Mouse (Mus musculus) lung, postnatal 0 days (tissue): ENCODE data around the gene Eri3. TPM values are rescaled to one million over a fixed set of nuclear protein-coding genes. Genes with fewer than 3 reads are reported as not detected.

ENCODE experiments used
- ATAC-seq: fragments of 200-750 bp; cut with Nextera tagmentation; 2 replicates; pipeline ENCODE4 v1.8.0; 2017; ENCODE audit warnings: moderate library complexity
- DNase-seq: peaks from one replicate; pipeline ENCODE4 v3.0.0-alpha.2; 2016; ENCODE audit warnings: low spot score
- H3K27ac ChIP-seq: fragments of 300-500 bp; sonication (generic); 2 replicates; pipeline ENCODE4 v1.5.1; 2014; ENCODE audit warnings: antibody characterized with exemption, mild to moderate bottlenecking, low read length, mixed read lengths
- H3K27me3 ChIP-seq: fragments of 300-500 bp; sonication (generic); replicated peaks from 2 replicates; pipeline ENCODE4 v1.6.1; 2014; ENCODE audit warnings: low read length, mixed read lengths; ENCODE audit not compliant: insufficient read depth
- H3K36me3 ChIP-seq: fragments of 300-500 bp; sonication (generic); 2 replicates; pipeline ENCODE4 v1.6.1; 2014; ENCODE audit warnings: low read length, mixed read lengths; ENCODE audit not compliant: insufficient read depth
- H3K4me1 ChIP-seq: fragments of 300-500 bp; sonication (generic); 2 replicates; pipeline ENCODE4 v1.6.1; 2014; ENCODE audit warnings: antibody characterized with exemption, low read depth, low read length, mixed read lengths; ENCODE audit not compliant: insufficient read depth
- H3K4me2 ChIP-seq: fragments of 300-500 bp; sonication (generic); replicated peaks from 2 replicates; pipeline ENCODE4 v1.6.1; 2014; ENCODE audit warnings: low read depth, mild to moderate bottlenecking, low read length, moderate library complexity, mixed read lengths
- H3K4me3 ChIP-seq: fragments of 300-500 bp; sonication (generic); 2 replicates; pipeline ENCODE4 v1.5.1; 2014; ENCODE audit warnings: low read depth, low read length
- H3K9ac ChIP-seq: fragments of 300-500 bp; sonication (generic); replicated peaks from 2 replicates; pipeline ENCODE4 v1.6.1; 2014; ENCODE audit warnings: low read depth, mild to moderate bottlenecking
- H3K9me3 ChIP-seq: fragments of 300-500 bp; sonication (generic); 2 replicates; pipeline ENCODE4 v1.6.1; 2016; ENCODE audit warnings: low read length, mixed read lengths
- CTCF ChIP-seq: IDR thresholded peaks from 2 replicates; pipeline ENCODE4 v1.5.1; 2016; ENCODE audit warnings: antibody characterized with exemption, mild to moderate bottlenecking
- EP300 ChIP-seq: IDR thresholded peaks from 2 replicates; pipeline ENCODE4 v1.6.1; 2016; ENCODE audit warnings: antibody characterized with exemption, mild to moderate bottlenecking, control low read depth
- WGBS: fragments of 180-500 bp; shearing (Covaris S2); extraction: QIAGEN DNeasy Blood & Tissue Kit; methylation state at CpG from one replicate; pipeline ENCODE4 v1.1.7; 2014; 5-methylcytosine and 5-hydroxymethylcytosine counted together
- polyA plus RNA-seq: library from polyadenylated mRNA; unstranded; fragments of >200 nt; fragmentation: Nextera tagmentation; extraction: Ambion mirVana; gene quantifications from 2 replicates; pipeline ENCODE4 v1.2.1, GENCODE M21; 2015

Gene Eri3
- polyA plus RNA-seq, 1 experiment from 2014 or later: 79.3 TPM

DNA sequence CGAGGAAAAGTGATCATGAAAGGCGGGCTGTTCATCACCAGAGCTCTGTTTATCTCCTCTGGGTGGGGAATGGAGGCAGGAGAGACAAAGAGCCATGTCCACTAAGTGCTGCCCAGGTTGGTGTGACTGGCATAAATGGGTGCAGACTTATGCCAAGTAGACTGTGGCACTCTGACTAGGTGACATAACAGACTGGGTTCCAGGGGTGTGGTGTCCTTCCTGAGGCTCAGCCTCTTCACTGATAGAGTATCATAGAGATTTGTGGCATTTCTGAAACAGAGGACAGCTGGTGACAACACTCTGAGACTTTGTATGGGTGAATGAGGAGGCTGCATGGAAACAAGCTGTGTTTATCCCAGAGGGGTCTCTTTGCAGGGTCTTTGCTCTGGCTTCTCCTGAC is 61.6 kb downstream of the Eri3 start:
- H3K36me3 ChIP-seq: peaks cover 13% of the 10 kb centered on the region; the same call in 1 of the 2 replicates
- H3K27ac ChIP-seq: no peak overlapping the region
- no peak for TF ChIP-seq CTCF
- no peak for TF ChIP-seq EP300
- no peak overlapping the region for H3K9ac ChIP-seq
- H3K27me3 ChIP-seq: no peaks in the 10 kb centered on the region
- H3K4me1 ChIP-seq: no peaks in the 10 kb centered on the region
- 20% methylated on average over 2 of the region's 2 CpGs for whole genome bisulfite sequencing
- DNase-seq: no peak
- H3K9me3 ChIP-seq: no peaks in the 10 kb centered on the region
- H3K4me2 ChIP-seq: no peak overlapping the region
- H3K4me3 ChIP-seq: no peak overlapping the region
- no peak for ATAC-seq

DNA sequence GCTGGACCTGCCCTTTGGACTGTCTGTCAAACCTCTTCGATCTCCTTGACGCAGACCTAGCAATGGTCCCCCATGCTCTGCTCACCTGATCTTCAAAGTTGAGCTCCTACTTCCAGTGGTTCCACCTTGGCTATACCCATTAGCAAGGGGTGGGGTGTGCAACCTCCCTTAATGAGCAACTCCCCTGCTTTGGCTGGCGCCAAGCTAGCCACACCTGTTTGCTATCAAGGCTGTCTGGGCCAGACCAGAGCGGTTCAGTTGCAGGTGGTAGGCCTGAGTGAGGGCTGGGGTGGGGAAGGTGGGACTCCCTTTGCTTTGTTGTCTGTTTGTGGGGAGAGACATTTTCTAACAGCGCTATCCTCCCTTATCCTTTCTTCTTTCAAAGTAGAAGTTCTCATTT is 62.5 kb downstream of the Eri3 start:
- Histone ChIP-seq H3K27me3 (no peaks in the 10 kb centered on the region), H3K4me1 (no peaks in the 10 kb centered on the region), H3K4me2 (no peak overlapping the region), H3K4me3 (no peak overlapping the region), H3K36me3 (peaks cover 17% of the 10 kb centered on the region; the same call in 1 of the 2 replicates), H3K27ac (no peak overlapping the region), H3K9ac (no peak overlapping the region), H3K9me3 (no peaks in the 10 kb centered on the region)
- TF ChIP-seq CTCF: no peak
- 93% methylated on average over 5 of the region's 5 CpGs for WGBS
- DNase-seq: no peak
- no peak for ATAC-seq

DNA sequence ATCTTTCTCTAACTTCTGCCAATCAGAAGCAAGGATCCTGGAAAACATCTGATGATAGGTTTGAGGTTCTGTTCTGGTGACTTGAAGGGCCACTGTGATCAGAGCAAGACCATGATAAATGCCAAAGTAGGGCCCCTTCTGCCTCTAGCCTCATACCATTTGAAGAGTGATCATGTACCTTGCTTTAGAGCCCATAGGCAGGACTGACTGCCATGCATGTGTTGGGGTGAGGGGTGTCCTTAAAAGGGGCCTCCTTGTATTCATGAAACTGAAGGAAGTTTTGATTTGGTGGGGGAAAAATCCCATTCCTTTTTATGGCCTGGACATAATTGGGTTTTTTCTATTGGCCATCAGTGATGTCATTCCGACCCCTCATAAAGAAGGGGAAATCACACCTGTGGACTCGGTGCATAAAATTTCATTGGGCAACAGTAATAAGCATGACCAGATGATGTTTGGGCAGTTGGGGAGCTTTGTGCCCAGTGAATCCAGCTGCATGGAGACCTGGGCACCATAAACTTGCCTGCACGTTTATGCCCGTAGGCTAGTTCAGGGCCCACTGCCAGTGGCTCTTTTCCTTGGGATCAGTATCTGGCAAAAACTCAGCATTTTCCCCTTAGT is 63.1 kb downstream of the Eri3 start:
- no peaks in the 10 kb centered on the region for H3K27me3 ChIP-seq
- TF ChIP-seq CTCF (no peak), EP300 (no peak)
- no peaks in the 10 kb centered on the region for H3K9me3 ChIP-seq
- H3K4me2 ChIP-seq: no peak overlapping the region
- H3K4me3 ChIP-seq: no peak overlapping the region
- WGBS: 92% methylated on average over 4 of the region's 4 CpGs
- H3K4me1 ChIP-seq: no peaks in the 10 kb centered on the region
- no peak overlapping the region for H3K27ac ChIP-seq
- DNase-seq: no peak
- no peak for ATAC-seq
- no peak overlapping the region for H3K9ac ChIP-seq
- H3K36me3 ChIP-seq: peaks cover 17% of the 10 kb centered on the region; the same call in 1 of the 2 replicates

DNA sequence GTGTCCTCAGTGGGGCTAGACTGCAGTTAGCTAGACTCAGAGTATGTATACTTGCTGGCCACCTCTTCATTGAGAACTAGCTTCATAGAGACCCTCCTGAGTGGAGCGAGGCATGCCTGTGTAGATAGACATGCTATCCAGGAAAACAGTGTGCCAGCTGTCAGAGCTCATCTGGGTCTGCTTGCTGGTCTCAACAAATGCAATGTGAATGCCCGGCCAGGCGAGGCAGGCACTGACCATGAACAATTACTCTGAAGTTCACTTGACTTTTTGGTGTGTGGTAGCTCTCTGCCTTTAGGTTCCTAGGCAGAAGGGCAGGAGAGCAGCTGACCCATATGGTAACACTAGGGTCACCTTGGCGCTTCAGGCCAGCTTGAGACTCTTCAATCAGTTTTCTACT is 66.4 kb downstream of the Eri3 start:
- Histone ChIP-seq H3K9me3 (no peaks in the 10 kb centered on the region), H3K4me3 (no peak overlapping the region), H3K36me3 (peaks cover 17% of the 10 kb centered on the region; the same call in 1 of the 2 replicates), H3K9ac (no peak overlapping the region), H3K4me2 (no peak overlapping the region), H3K4me1 (no peaks in the 10 kb centered on the region), H3K27me3 (no peaks in the 10 kb centered on the region), H3K27ac (no peak overlapping the region)
- no peak for ATAC-seq
- TF ChIP-seq EP300: no peak
- no peak for TF ChIP-seq CTCF
- WGBS: 89% methylated on average over 4 of the region's 4 CpGs
- no peak for DNase-seq

DNA sequence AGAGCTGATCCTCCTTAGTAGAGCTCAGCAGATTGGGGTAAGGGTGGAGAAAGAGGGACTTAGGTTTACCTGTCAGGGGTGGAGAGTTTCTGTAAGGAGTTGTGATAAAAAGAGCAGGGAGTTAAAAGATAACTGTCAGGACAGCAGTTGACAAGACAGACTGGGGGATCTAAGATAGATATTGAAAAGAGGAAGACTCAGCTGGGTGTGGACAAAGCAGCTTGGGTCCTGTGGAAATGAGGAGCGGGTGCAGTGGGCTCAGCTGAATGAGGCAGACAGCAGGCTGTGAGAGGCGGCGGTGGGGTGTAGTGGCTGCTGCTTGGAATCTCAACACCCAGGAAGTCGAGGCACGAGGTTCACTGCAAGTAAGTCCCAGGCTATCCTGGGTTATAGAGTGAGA is 72.1 kb downstream of the Eri3 start:
- no peaks in the 10 kb centered on the region for H3K9me3 ChIP-seq
- no peaks in the 10 kb centered on the region for H3K27me3 ChIP-seq
- H3K4me2 ChIP-seq: no peak overlapping the region
- H3K36me3 ChIP-seq: no peaks in the 10 kb centered on the region; the same call in 1 of the 2 replicates
- ATAC-seq (no peak), DNase-seq (no peak)
- H3K4me3 ChIP-seq: no peak overlapping the region
- TF ChIP-seq EP300 (no peak), CTCF (no peak)
- 98% methylated on average over 5 of the region's 5 CpGs for WGBS
- H3K4me1 ChIP-seq: no peaks in the 10 kb centered on the region
- no peak overlapping the region for H3K27ac ChIP-seq
- H3K9ac ChIP-seq: no peak overlapping the region

DNA sequence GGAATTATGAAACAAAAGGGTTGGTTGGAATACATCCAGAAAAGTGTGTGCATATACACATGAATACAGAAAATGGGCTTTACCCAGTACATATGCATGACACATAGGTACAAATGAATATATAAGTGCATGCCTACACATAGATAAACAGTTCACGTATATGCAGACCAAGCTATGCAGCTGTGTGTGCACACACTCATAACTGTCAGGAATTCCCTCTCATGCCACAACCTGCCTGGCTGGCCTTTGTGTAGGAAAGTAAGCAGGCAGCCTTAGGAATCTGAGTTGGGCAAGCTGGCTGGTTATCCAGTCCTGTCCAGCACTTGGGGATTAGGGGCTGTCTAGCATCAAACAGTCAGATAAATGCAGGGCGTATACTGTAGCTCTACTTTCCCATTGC is 72.9 kb downstream of the Eri3 start:
- H3K36me3 ChIP-seq: no peaks in the 10 kb centered on the region
- DNase-seq (peak; percentile 32), ATAC-seq (peak; percentile 68)
- WGBS: 72% methylated on average over 2 of the region's 2 CpGs
- no peaks in the 10 kb centered on the region for H3K9me3 ChIP-seq
- H3K4me1 ChIP-seq: no peaks in the 10 kb centered on the region
- no peak overlapping the region for H3K4me3 ChIP-seq
- TF ChIP-seq CTCF (no peak), EP300 (no peak)
- no peak overlapping the region for H3K4me2 ChIP-seq
- H3K27me3 ChIP-seq: no peaks in the 10 kb centered on the region
- no peak overlapping the region for H3K27ac ChIP-seq
- H3K9ac ChIP-seq: no peak overlapping the region

DNA sequence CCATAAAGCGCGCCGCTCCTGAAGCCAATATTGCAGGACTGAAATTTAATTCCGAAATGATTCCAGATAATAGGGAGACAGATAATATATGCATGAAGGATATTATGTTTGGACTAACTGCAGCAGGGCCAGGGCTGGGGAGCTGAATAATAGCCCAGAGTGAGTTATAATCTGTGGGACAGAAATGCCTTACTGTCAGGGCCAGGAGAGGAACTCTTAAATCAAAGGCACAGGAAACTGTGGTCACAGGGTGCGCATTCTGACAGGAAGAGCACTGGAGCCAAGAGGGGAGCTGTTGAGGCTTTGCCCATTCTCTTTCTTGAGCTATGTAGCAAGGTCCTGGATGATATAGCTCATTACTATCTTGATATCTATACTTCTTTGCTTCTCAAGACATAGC is 74.5 kb downstream of the Eri3 start:
- Histone ChIP-seq H3K9me3 (no peaks in the 10 kb centered on the region), H3K4me1 (no peaks in the 10 kb centered on the region), H3K27ac (no peak overlapping the region), H3K9ac (no peak overlapping the region), H3K4me2 (no peak overlapping the region), H3K36me3 (no peaks in the 10 kb centered on the region), H3K4me3 (no peak overlapping the region), H3K27me3 (no peaks in the 10 kb centered on the region)
- 74% methylated on average over 5 of the region's 5 CpGs for WGBS
- ATAC-seq (no peak), DNase-seq (no peak)
- no peak for TF ChIP-seq CTCF
- TF ChIP-seq EP300: no peak
